Mouse (Mus musculus) MN1 (cell line): ENCODE results near the gene Kcna10.

Experiments used
- DNase-seq: peaks from one replicate; pipeline ENCODE4 v3.0.0-alpha.2; 2016; ENCODE audit warnings: low spot score

Kcna10 gene

GRCm38 (mm10) chr3:107204413-107204812 is 21.6 kb downstream of the Kcna10 start:
- DNase-seq: no peak

GRCm38 (mm10) chr3:107205170-107205569 is 22.3 kb downstream of the Kcna10 start:
- DNase-seq: no peak

GRCm38 (mm10) chr3:107205994-107206393 is 23.1 kb downstream of the Kcna10 start:
- peak; percentile 60 for DNase-seq

- DNase-seq: no peak
Measured at GRCm38 (mm10) chr3:107206490-107207150, 23.8 kb downstream of the Kcna10 start.

- no peak for DNase-seq
Measured at GRCm38 (mm10) chr3:107207625-107208253, 24.9 kb downstream of the Kcna10 start.

- DNase-seq: no peak
Measured at GRCm38 (mm10) chr3:107214606-107215005, 31.8 kb downstream of the Kcna10 start.

GRCm38 (mm10) chr3:107216400-107217100 is 33.7 kb downstream of the Kcna10 start:
- DNase-seq: no peak

- DNase-seq: no peak
Measured at GRCm38 (mm10) chr3:107217101-107217480, 34.2 kb downstream of the Kcna10 start.

GRCm38 (mm10) chr3:107218572-107218971 is 35.7 kb downstream of the Kcna10 start:
- no peak for DNase-seq

- no peak for DNase-seq
Measured at GRCm38 (mm10) chr3:107221608-107222007, 38.8 kb downstream of the Kcna10 start, which contains the start of gene Cym. Gene Cym (minus strand): TSS chr3:107221732.

- no peak for DNase-seq
Measured at GRCm38 (mm10) chr3:107223230-107223629, 40.4 kb downstream of the Kcna10 start.

- no peak for DNase-seq
Measured at GRCm38 (mm10) chr3:107225820-107226219, 43.0 kb downstream of the Kcna10 start.

- no peak for DNase-seq
Measured at GRCm38 (mm10) chr3:107229221-107229620, 46.4 kb downstream of the Kcna10 start.

GRCm38 (mm10) chr3:107229822-107230221 is 47.0 kb downstream of the Kcna10 start:
- DNase-seq: no peak

- no peak for DNase-seq
Measured at GRCm38 (mm10) chr3:107230527-107230926, 47.7 kb downstream of the Kcna10 start, which contains the start of gene A630076J17Rik. Gene A630076J17Rik (plus strand): TSS chr3:107230614.

- no peak for DNase-seq
Measured at GRCm38 (mm10) chr3:107231202-107231601, 48.3 kb downstream of the Kcna10 start.

GRCm38 (mm10) chr3:107233351-107233813 is 50.5 kb downstream of the Kcna10 start:
- DNase-seq: peak; percentile 84

- no peak for DNase-seq
Measured at GRCm38 (mm10) chr3:107233945-107234344, 51.1 kb downstream of the Kcna10 start.

- no peak for DNase-seq
Measured at GRCm38 (mm10) chr3:107238051-107238450, 55.2 kb downstream of the Kcna10 start.

- no peak for DNase-seq
Measured at GRCm38 (mm10) chr3:107238471-107238980, 55.7 kb downstream of the Kcna10 start.

GRCm38 (mm10) chr3:107239607-107240006 is 56.8 kb downstream of the Kcna10 start, which contains the start of gene Prok1:
Gene Prok1 (minus strand): TSS chr3:107239707.
- no peak for DNase-seq

GRCm38 (mm10) chr3:107241389-107242094 is 58.7 kb downstream of the Kcna10 start:
- DNase-seq: no peak
